Mouse (Mus musculus) ES-Bruce4 (cell line): Measurements from ENCODE around the gene Tfeb.

Experiments
- CTCF ChIP-seq: IDR thresholded peaks from one replicate; pipeline ENCODE4 v1.8.1; 2011; ENCODE audit warnings: low read depth, low read length
- POLR2A ChIP-seq: IDR thresholded peaks from one replicate; pipeline ENCODE4 v1.8.1; 2011; ENCODE audit warnings: low read length; ENCODE audit not compliant: insufficient read depth

DNA sequence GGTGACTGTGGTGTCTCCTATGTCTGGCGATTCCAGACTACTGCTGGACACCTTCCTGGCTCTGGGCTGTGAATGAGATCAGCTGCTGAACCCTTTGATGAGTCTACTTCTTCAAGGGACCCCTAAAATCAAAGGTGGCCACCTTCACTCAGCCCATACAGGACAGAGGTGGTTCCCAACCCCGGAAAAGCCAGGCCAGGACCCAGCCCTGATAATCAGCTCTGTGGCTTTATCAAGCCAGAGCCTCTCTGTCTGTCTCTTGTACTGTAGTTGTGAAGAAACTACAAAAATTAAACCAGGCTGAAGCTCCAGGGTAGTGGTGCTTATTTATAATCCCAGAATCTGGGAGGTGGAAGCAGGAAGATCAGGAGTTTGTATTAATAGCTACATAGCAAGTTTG lies 40.3 kb downstream of the Tfeb start:
- TF ChIP-seq CTCF: no peak
- no peak for TF ChIP-seq POLR2A
